Mouse (Mus musculus): Measurements from ENCODE around the gene Tnfsf13.
"Not testable (repeated sequence)": the region's sequence is repeated elsewhere in the genome, so short reads cannot be mapped to it uniquely, and the experiment has no call there.

Tnfsf13 gene

GRCm38 (mm10) chr11:69704613-69705010 is 19.0 kb upstream of the Tnfsf13 start:
- no peak for DNase-seq (ENCODE audit: extremely low spot score, low read depth, low spot score)

DNA sequence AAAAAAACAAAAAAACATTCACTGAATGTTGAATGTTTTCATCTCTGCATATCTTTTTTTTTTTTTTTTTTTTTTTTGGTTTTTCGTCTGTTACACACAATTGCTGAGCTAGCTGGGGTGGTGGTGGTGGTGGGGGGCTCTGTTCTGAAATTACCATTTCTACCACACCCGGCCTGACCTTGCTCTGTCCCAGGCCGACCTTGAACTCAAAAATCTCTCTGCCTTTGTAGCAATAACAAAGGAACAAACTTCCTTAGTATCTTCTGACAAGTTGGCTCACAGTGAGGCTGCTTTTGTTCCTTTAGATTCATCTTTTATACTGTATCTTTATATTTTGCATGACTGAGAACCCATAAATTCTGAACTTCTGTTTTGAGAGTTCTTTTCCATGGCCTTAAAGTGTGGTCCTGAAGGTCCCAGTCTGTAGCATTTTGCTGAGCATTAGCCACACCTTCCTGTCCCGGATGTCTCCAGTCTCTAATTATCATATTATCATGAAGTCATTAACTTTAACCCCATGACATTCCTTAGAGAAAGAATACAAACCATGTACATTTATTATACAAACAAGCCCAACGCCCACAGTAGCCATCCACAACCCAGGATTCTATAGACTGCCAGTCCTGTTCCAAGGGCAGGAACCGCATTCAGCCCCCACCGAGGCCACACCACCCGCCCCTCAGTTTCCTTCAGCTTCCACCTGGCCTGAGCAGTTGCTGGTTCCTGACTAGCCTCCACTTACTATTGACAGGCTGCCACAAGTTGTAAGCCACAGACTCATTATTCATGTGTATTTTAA is 18.4 kb upstream of the Tnfsf13 start:
- DNase-seq (ENCODE audit: extremely low spot score, low read depth, low spot score): no peak

GRCm38 (mm10) chr11:69703381-69703780 is 17.8 kb upstream of the Tnfsf13 start:
- DNase-seq (ENCODE audit: extremely low spot score, low read depth, low spot score): not testable (repeated sequence)

GRCm38 (mm10) chr11:69702886-69703285 is 17.3 kb upstream of the Tnfsf13 start:
- DNase-seq (ENCODE audit: extremely low spot score, low read depth, low spot score): not testable (repeated sequence)

GRCm38 (mm10) chr11:69699595-69699994 is 14.0 kb upstream of the Tnfsf13 start:
- DNase-seq (ENCODE audit: extremely low spot score, low read depth, low spot score): no peak

DNA sequence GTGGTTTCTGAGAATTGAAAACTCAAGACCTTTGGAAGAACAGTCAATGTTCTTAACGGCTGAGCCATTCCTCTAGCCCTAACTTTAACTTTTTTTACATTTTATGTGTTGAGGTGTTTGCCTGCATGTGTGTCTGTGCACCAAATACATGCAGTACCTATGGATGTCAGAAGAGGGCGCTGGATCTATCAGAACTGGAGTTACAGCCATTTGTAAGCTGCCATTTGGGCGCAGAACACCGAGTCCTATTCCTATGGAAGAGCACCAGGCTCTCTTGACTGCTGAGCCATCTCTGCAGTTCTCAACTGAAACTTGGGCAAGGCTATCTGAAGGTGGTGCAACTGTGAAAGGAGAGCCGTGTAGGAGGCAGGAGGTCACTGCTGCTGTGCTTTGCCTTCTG is 13.0 kb upstream of the Tnfsf13 start:
- no peak for DNase-seq (ENCODE audit: extremely low spot score, low read depth, low spot score)

DNA sequence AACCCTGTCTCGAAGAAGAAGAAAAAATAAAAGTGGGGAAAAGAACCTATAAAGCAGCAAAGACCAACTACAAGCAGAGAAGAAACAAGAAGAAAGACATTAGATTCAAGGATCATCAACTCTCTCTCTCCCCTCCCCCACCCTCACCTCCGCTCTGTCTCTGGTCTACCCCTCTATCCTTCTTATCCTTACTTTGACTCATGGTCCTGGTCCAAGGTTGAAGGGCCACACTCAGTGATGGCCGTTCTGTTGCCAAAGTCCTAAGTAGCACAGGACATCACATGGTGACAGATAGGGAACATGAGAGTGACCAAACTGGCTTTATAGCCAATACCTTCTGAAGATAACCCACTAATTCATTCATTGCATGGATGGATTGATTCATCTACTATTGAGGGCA is 11.8 kb upstream of the Tnfsf13 start:
- no peak for DNase-seq (ENCODE audit: extremely low spot score, low read depth, low spot score)

DNA sequence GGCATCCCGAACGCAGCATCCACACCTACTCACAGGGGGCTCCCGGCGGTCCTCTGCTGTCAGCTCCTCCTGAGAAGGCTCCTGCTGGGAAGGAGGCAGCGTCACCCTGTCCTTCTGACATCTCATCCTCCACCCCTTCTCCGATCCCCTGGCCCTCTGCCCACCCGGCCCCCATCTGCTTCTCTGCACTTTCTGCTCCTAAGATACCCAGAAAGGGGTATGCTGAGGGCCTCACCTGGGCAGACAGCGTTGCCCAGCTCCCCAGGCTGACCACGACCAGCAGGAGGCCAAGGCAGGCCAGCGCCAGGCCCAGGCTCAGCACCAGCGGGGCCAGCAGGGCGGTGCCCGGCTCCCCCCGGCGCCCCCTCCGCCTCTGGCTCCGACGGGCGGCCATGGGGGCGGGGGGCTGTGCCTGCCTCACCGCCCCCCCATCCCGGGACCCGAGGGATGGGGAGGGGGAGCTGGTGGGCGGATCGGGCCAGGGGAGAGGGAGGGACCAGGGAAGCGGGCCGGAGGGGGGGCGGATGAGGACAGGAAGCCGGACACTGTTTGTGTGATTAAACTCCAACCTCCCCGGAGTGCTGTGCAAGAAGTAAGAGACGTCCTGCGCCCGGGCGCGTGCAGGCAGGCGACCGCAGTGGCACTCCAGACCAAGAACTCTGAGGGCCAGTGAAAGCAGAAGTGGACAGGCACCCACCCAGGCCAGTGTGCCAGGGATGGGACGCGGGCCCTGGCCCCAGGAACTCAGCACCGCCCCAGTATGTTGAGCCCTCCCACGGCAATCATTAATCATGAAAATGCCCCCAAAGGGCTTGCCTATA is 10.0 kb upstream of the Tnfsf13 start, which contains the start of the genes Tnfsf12 and Tnfsfm13:
Gene Tnfsf12 (minus strand): TSS at position 489 of the 821 bp plus-strand sequence.
Gene Tnfsfm13 (minus strand): TSS at position 738 of the 821 bp plus-strand sequence.
- no peak for DNase-seq (ENCODE audit: extremely low spot score, low read depth, low spot score)

GRCm38 (mm10) chr11:69695046-69695360 is 9.4 kb upstream of the Tnfsf13 start:
- DNase-seq (ENCODE audit: extremely low spot score, low read depth, low spot score): no peak

DNA sequence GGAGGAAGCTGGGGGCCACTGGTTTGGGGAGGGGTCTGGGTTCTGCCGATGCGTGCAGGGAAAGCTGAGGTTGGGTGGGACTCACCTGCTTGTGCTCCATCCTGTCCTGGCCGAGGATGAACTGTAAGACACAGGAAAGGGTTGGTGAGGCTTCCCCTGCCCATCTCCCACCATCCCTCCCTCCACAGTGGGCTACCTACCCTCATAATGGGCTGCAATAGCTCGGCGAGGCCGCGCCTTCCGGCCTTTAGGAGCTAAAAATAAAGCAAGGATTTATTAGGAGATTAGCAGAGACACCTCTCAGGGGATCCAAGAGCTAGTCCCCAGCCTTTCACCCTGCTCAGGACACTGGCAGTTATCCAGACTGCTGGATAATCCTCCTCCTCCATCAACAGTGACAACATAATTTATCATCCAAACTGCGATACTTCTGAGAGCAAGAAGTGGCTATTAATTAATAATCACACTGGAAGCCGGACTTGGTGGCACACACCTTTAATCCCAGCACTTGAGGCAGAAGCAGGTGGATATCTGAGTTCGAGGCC is 7.9 kb upstream of the Tnfsf13 start:
- no peak for DNase-seq (ENCODE audit: extremely low spot score, low read depth, low spot score)

- DNase-seq (ENCODE audit: extremely low spot score, low read depth, low spot score): no peak
Observed at GRCm38 (mm10) chr11:69692863-69693262, 7.3 kb upstream of the Tnfsf13 start.

DNA sequence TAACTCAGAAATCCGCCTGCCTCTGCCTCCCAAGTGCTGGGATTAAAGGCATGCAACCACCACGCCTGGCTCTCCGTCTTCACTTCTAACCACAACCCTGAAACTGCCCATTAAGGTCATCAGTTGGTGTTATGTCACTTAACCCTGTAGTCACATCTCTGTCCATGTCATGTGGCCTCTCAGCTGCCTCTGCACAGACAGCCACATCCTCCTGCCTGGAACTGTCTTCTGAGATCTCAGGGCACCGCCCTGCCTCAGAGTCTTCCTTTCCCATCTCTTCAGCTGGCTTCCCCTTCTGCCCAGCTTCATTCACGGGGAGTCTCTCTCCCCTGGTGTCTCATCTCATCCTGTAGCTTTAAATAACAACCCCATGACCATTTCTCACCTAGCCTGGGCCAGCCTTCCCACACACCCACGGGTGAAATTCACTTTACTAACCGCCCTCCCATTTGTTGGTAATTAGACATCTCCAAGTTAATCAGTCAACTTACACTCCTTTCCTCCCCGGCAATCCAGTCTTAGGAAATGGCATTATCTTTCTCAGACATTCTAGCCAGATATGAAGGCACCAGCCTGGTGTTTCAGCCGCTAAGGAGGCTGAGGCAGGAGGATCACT is 6.7 kb upstream of the Tnfsf13 start:
- DNase-seq (ENCODE audit: extremely low spot score, low read depth, low spot score): no peak

- DNase-seq (ENCODE audit: extremely low spot score, low read depth, low spot score): no peak
Observed at GRCm38 (mm10) chr11:69689891-69690290, 4.3 kb upstream of the Tnfsf13 start.

DNA sequence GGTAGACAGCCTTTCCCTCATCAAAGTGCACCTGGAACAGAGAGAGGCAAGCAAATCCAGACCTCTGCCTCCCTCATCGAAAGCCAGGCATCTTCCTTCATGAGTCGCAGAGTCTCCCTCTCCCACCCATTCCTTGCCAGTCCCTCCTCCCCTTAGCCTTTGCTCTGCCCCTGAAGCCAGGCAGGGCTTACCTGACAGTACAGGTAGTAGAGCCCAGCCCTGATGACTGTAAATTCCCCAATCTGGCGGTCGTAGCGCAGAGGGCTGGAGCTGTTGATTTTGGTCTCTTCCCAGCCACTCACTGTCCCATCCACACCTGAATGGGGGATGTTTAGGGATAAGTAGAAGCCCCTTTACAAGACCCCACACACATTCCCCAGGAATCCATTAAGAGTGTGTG is 1.5 kb upstream of the Tnfsf13 start:
- no peak for DNase-seq (ENCODE audit: extremely low spot score, low read depth, low spot score)

- no peak for DNase-seq (ENCODE audit: extremely low spot score, low read depth, low spot score)
Observed at GRCm38 (mm10) chr11:69686377-69686776, 793 bp upstream of the Tnfsf13 start.

- DNase-seq (ENCODE audit: extremely low spot score, low read depth, low spot score): no peak
Observed at GRCm38 (mm10) chr11:69684936-69685335, 648 bp downstream of the Tnfsf13 start.

DNA sequence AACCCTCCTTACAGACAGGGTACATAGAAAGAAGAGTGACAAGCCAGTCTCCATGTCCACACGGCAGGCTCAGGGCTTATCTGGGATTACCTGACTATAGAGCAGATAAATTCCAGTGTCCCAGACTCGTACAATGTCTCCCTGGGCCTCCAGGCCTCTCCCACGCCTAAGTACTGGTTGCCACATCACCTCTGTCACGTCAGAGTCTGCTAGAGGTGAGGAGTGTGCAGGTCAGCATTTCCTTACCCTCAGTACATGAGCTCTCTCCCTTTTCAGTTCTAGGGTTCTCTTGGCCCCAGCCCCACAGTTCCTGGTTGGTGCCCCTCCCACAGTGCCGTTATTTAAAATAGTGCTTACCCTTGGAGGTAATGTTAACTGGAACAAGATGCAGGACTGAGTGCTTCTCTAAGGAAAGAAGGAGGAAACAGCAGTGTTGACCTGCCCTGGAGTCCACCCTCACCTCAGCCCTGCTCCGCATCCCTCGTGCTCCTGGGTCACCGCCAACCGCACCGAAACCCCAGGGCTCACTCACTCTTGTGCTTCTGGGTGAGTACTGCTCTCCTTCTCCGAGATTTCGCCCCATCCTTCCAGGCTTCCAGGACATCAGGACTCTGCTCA is 1.3 kb downstream of the Tnfsf13 start:
- DNase-seq (ENCODE audit: extremely low spot score, low read depth, low spot score): no peak

DNA sequence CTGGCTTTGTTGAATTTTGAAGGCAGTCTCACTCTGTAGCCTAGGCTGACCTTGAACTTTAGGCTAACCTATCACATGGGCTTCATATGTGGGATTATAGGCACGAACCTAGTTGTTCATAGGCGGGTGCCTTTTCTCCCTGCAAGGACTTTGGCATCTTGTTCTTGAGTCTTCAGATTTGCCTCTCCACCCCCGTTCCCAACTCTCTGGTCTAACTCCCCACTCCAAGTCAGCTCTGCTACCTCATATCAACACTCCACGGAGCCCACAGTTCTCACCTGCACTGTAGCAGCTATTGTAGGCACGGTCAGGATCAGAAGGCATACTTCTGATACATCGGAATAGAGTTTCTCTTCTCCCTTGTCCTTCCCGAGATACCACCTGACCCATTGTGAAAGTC is 2.0 kb downstream of the Tnfsf13 start:
- no peak for DNase-seq (ENCODE audit: extremely low spot score, low read depth, low spot score)

DNA sequence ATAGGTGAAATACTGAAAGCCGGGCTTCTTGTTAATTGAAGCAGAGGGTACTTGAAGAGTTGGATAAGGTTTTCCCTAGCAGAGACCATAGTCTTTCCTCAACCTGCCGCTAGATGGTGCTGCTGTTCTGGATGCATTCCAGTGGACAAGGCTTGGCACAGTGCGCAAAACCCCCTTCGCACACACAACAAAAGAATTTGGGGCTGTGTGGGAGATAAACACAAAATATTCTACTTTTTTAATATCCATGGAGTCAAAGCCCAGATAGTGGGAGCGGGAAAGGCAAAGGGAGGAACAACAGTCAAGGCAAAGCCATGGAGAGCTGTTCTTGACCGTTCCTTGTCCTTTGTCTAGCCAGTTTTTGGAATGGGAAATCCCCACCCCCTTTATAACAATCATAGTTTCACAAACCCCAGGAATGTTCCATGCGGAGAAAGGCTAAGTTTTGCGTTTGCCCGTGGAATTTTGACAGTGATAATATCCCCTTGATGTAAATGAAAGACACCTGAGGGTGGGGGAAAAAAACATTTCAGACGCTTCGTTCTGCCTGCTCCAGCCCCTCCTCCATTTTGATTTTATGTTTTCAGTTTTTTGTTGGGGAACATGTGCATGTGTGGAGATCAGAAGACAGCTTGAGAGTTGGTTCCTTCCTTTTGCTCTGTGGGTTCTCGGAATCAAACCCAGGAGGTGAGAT is 2.6 kb downstream of the Tnfsf13 start:
- DNase-seq (ENCODE audit: extremely low spot score, low read depth, low spot score): peak; percentile 99

DNA sequence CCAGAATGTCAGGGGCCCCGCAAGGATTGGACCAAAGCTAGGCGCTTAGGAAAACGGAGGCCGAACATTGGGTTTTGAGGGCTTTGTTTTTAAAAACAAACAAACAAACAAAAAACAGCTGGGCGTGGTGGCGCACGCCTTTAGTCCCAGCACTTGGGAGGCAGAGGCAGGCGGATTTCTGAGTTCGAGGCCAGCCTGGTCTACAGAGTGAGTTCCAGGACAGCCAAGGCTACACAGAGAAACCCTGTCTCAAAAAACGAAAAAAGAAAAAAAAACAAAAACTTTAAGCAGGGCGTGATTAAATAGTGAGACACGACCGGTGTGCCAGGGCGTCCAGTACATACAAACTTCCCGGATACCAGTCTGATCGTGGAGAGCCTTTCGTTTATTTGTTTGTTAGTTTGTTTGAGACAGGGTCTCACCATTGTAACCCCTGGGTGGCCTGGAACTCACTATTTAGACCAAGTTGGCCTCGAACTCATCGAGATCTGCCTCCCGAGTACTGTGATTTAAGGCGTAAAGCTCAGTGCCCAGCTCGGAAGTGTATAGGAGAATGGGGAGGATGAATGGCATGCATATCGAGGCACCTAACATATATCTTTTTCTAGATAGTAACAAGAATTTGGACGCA is 3.3 kb downstream of the Tnfsf13 start:
- DNase-seq (ENCODE audit: extremely low spot score, low read depth, low spot score): no peak
